Mouse (Mus musculus) liver, postnatal 0 days (tissue): Measurements from ENCODE around the gene Pno1. TPM values are rescaled to one million over a fixed set of nuclear protein-coding genes. Genes with fewer than 3 reads are reported as not detected.
"Not testable (repeated sequence)": the region's sequence is repeated elsewhere in the genome, so short reads cannot be mapped to it uniquely, and the experiment has no call there.

Experiments
- ATAC-seq: fragments of 200-750 bp; cut with Nextera tagmentation; 2 replicates; pipeline ENCODE4 v1.8.0; 2017; ENCODE audit warnings: mild to moderate bottlenecking, moderate library complexity
- DNase-seq: peaks from one replicate; pipeline ENCODE4 v3.0.0-alpha.2; 2016
- H3K27ac ChIP-seq: fragments of 300-500 bp; sonication (generic); 2 replicates; pipeline ENCODE4 v1.5.1; 2014; ENCODE audit warnings: antibody characterized with exemption, moderate library complexity, mild to moderate bottlenecking, low read depth
- H3K27me3 ChIP-seq: fragments of 300-500 bp; sonication (generic); 2 replicates; pipeline ENCODE4 v1.6.1; 2014; ENCODE audit warnings: low read length, control low read depth, mixed read lengths; ENCODE audit not compliant: insufficient read depth
- H3K36me3 ChIP-seq: fragments of 300-500 bp; sonication (generic); replicated peaks from 2 replicates; pipeline ENCODE4 v1.6.1; 2014; ENCODE audit warnings: mild to moderate bottlenecking, control low read depth, low read length, moderate library complexity, mixed read lengths; ENCODE audit not compliant: insufficient read depth
- H3K4me1 ChIP-seq: fragments of 300-500 bp; sonication (generic); 2 replicates; pipeline ENCODE4 v1.6.1; 2014; ENCODE audit warnings: antibody characterized with exemption, mild to moderate bottlenecking, control low read depth; ENCODE audit not compliant: insufficient read depth
- H3K4me2 ChIP-seq: fragments of 300-500 bp; sonication (generic); 2 replicates; pipeline ENCODE4 v1.6.1; 2014; ENCODE audit warnings: low read depth, mild to moderate bottlenecking, low read length, moderate library complexity, mixed read lengths
- H3K4me3 ChIP-seq: fragments of 300-500 bp; sonication (generic); 2 replicates; pipeline ENCODE4 v1.5.1; 2014; ENCODE audit warnings: low read depth, low read length
- H3K9ac ChIP-seq: fragments of 300-500 bp; sonication (generic); replicated peaks from 2 replicates; pipeline ENCODE4 v1.6.1; 2014; ENCODE audit warnings: mild to moderate bottlenecking, moderate library complexity
- H3K9me3 ChIP-seq: fragments of 300-500 bp; sonication (generic); 2 replicates; pipeline ENCODE4 v1.6.1; 2016; ENCODE audit warnings: mild to moderate bottlenecking, control low read depth, low read length, mixed read lengths
- CTCF ChIP-seq: sonication (generic); IDR thresholded peaks from 2 replicates; pipeline ENCODE4 v1.5.1; 2016; ENCODE audit warnings: antibody characterized with exemption, low read depth
- EP300 ChIP-seq: IDR thresholded peaks from 2 replicates; pipeline ENCODE4 v1.6.1; 2016; ENCODE audit warnings: antibody characterized with exemption, low read depth, mild to moderate bottlenecking
- WGBS: fragments of 180-500 bp; shearing (Covaris S2); extraction: QIAGEN DNeasy Blood & Tissue Kit; methylation state at CpG from one replicate; pipeline ENCODE4 v1.1.7; 2014; ENCODE audit not compliant: insufficient replicate concordance; 5-methylcytosine and 5-hydroxymethylcytosine counted together
- polyA plus RNA-seq: library from polyadenylated mRNA; unstranded; fragments of >200 nt; fragmentation: Nextera tagmentation; extraction: Ambion mirVana; gene quantifications from 2 replicates; pipeline ENCODE4 v1.2.1, GENCODE M21; 2015

Gene Pno1
- polyA plus RNA-seq, result 37.1 and 37.2 TPM in 2 replicates

DNA sequence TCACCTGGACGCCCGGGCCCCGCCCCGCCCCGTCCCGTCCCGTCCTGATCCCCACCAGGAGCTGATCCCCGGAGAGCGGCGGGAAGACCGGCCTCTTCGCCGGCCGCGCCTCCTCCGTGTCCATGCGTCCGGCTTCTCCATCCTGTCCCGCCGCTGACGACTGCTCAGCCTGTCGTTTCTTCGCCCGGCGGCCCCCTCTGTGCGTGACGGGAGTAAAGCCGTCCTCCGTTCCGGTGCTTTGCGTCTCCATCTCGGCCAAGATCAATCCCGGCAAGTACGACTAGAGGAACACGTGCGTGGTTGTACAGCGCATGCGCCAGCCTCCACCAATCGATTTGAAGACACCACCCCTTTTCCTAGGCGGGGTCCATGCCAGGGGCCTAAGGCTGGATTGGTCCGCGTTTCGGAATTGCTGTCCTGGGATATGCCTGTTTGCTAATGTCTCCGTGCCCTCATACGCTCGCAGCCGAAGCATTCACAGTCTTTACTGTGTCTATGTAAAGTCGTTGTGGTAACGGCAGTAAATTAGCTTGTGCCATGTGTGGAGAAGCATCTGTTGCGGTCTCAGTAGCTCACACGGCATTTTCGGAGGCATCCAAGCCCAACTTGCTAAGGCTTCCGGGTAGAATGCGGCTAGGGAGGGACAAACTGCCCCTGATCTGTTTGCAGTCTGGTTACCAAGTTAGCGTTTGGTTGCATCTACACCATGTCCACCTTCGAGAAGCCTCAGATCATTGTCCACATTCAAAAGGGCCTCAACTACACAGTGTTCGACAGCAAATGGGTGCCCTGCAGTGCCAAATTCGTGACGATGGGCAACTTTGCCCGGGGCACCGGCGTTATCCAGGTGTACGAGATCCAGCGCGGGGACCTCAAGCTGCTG lies at the start of gene Pno1:
Pno1 (minus strand) TSS at position 311 of the 883 bp plus-strand sequence.
- peak; percentile 98 for ATAC-seq
- WGBS, result under 1% methylated on average over 65 of the region's 65 CpGs

DNA sequence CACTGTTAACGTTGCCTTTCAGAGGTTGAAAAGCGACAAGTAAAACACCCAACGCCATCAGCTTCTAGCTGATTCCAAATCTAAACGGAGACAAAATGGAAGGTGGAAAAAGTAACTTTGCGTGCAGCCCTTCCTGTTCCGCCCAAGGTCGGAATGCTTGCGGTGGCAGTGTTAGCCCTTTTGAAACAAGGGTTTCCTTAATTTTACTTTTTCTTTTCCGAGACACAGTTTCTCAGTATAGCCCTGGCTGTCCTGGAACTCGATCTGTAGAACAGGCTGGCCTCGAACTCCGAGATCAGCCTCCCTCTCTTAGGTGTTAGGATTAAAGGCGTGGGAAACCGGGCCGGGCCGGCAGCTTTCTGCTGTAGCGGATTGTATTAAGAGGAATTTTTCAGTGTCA lies 46.5 kb upstream of the Pno1 start:
- Histone ChIP-seq H3K9ac (peak overlapping the region; percentile 98), H3K36me3 (no peaks in the 10 kb centered on the region), H3K4me2 (peak overlapping the region; percentile 77), H3K4me1 (peaks cover 12% of the 10 kb centered on the region; the same call in 1 of the 2 replicates), H3K9me3 (no peaks in the 10 kb centered on the region), H3K27me3 (no peaks in the 10 kb centered on the region), H3K4me3 (peak overlapping the region; percentile 99), H3K27ac (peak overlapping the region; percentile 97)
- ATAC-seq (peak; percentile 54), DNase-seq (peak; percentile 49)
- TF ChIP-seq CTCF (no peak), EP300 (peak; percentile 6; the same call in 1 of the 2 replicates)
- under 1% methylated on average over 17 of the region's 17 CpGs for WGBS

More for the DNA sequence above, at the start of gene Pno1:
- H3K9ac ChIP-seq, result peak within 1 kb of the TSS; percentile 84
- H3K27ac ChIP-seq, result peak within 1 kb of the TSS; percentile 77
- TF ChIP-seq CTCF (no peak), EP300 (peak; percentile 93)
- H3K27me3 ChIP-seq, result no peaks in the 10 kb centered on the region
- H3K36me3 ChIP-seq, result peaks cover 8% of the 10 kb centered on the region
- H3K4me1 ChIP-seq, result peaks cover 13% of the 10 kb centered on the region
- peak within 1 kb of the TSS; percentile 75 for H3K4me3 ChIP-seq
- H3K9me3 ChIP-seq, result no peaks in the 10 kb centered on the region
- peak; percentile 96 for DNase-seq
- H3K4me2 ChIP-seq, result peak within 1 kb of the TSS; percentile 89

- H3K9ac ChIP-seq, result peak within 1 kb of the TSS; percentile 98
- WGBS, result under 1% methylated on average over 33 of the region's 33 CpGs
- H3K36me3 ChIP-seq, result no peaks in the 10 kb centered on the region
- H3K4me2 ChIP-seq, result peak within 1 kb of the TSS; percentile 77
- no peaks in the 10 kb centered on the region for H3K27me3 ChIP-seq
- H3K9me3 ChIP-seq, result no peaks in the 10 kb centered on the region
- H3K27ac ChIP-seq, result peak within 1 kb of the TSS; percentile 97
- DNase-seq (peak; percentile 95), ATAC-seq (peak; percentile 97)
- TF ChIP-seq CTCF (no peak), EP300 (no peak)
- H3K4me3 ChIP-seq, result peak within 1 kb of the TSS; percentile 99
- H3K4me1 ChIP-seq, result peaks cover 12% of the 10 kb centered on the region; the same call in 1 of the 2 replicates
Observed at GRCm38 (mm10) chr11:17257443-17257842, 46.1 kb upstream of the Pno1 start, which contains the start of gene C1d. Gene C1d (plus strand): TSS chr11:17257579.

GRCm38 (mm10) chr11:17256813-17257365 lies 45.5 kb upstream of the Pno1 start:
- no peaks in the 10 kb centered on the region for H3K27me3 ChIP-seq
- peaks cover 12% of the 10 kb centered on the region; the same call in 1 of the 2 replicates for H3K4me1 ChIP-seq
- no peaks in the 10 kb centered on the region for H3K9me3 ChIP-seq
- peak overlapping the region; percentile 77 for H3K4me2 ChIP-seq
- H3K27ac ChIP-seq, result peak overlapping the region; percentile 97; the same call in 1 of the 2 replicates
- peak overlapping the region; percentile 99 for H3K4me3 ChIP-seq
- 56% methylated on average over 8 of the region's 8 CpGs for WGBS
- TF ChIP-seq CTCF (no peak), EP300 (no peak)
- H3K36me3 ChIP-seq, result no peaks in the 10 kb centered on the region
- ATAC-seq (peak; percentile 35; the same call in 1 of the 2 replicates), DNase-seq (peak; percentile 20)
- peak overlapping the region; percentile 54; the same call in 1 of the 2 replicates for H3K9ac ChIP-seq

DNA sequence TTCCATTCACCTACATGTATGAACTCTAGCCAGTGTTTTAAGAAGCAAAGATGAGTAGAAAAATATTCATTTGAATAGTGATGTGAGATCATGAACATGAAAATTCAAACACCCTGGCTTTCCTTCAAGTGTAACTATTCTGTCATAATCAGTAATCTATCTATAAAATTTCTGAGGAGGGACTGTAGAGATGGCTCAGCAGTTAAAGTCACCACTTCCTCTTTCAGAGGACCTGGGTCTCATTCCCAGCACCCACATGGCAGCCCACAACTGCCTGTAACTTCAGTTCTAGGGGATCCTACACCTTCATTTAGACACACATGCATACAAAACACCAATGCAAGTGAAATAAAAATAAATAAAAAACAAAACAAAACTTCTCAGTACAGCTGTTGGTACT lies 37.3 kb upstream of the Pno1 start:
- Histone ChIP-seq H3K4me1 (no peaks in the 10 kb centered on the region), H3K36me3 (no peaks in the 10 kb centered on the region), H3K27me3 (no peaks in the 10 kb centered on the region), H3K4me3 (no peak overlapping the region), H3K9ac (no peak overlapping the region), H3K9me3 (no peaks in the 10 kb centered on the region), H3K27ac (no peak overlapping the region), H3K4me2 (no peak overlapping the region)
- ATAC-seq (no peak), DNase-seq (no peak)
- TF ChIP-seq CTCF (no peak), EP300 (no peak)

DNA sequence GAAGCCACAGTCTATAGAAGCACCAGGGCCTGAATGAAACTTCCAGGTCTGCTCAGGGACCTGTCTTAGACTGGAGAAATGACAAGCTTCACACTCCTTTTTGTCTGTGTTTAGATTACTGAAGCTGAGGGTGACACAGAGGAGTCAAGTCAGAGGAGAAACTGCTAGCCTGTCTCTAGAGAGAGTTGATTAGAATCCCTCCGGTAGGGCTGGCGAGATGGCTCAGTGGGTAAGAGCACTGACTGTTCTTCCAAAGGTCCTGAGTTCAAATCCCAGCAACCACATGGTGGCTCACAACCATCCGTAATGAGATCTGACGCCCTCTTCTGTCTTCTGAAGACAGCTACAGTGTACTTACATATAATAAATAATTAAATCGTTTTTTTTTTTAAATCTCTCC lies 27.2 kb upstream of the Pno1 start:
- not testable (repeated sequence) for H3K4me3 ChIP-seq, H3K27me3 ChIP-seq, H3K36me3 ChIP-seq, DNase-seq, ATAC-seq, H3K4me2 ChIP-seq, H3K27ac ChIP-seq, H3K4me1 ChIP-seq, H3K9me3 ChIP-seq, H3K9ac ChIP-seq
- WGBS, result 80% methylated on average over 5 of the region's 5 CpGs
